Mouse (Mus musculus) adrenal gland (tissue): ENCODE results near the gene Ccr2.
"Not testable (repeated sequence)": the region's sequence is repeated elsewhere in the genome, so short reads cannot be mapped to it uniquely, and the experiment has no call there.

Experiments used
- intact Hi-C: fragments of 180-260 bp; cut with DNase I; formaldehyde crosslinking; loops from one replicate; pipeline ENCODE4 v1.15.1; 2025

Ccr2 gene

GRCm38 (mm10) chr9:124113777-124114176, 12.0 kb downstream of the Ccr2 start:
- intact Hi-C loops = no loop called here

- intact Hi-C loops = no loop called here
Measured at GRCm38 (mm10) chr9:124118489-124118888, 16.7 kb downstream of the Ccr2 start.

- intact Hi-C loops = no loop called here
Measured at GRCm38 (mm10) chr9:124121387-124122184, 19.8 kb downstream of the Ccr2 start, which contains the start of gene Ccr5. Gene Ccr5 (plus strand): TSS chr9:124121543.

GRCm38 (mm10) chr9:124125576-124125975, 23.8 kb downstream of the Ccr2 start:
- intact Hi-C loops = no loop called here

GRCm38 (mm10) chr9:124126373-124126772, 24.6 kb downstream of the Ccr2 start:
- intact Hi-C loops = no loop called here

- intact Hi-C loops = no loop called here
Measured at GRCm38 (mm10) chr9:124127412-124127811, 25.7 kb downstream of the Ccr2 start.

- intact Hi-C loops = no loop called here
Measured at GRCm38 (mm10) chr9:124128379-124128778, 26.6 kb downstream of the Ccr2 start.

- intact Hi-C loops = not testable (repeated sequence)
Measured at GRCm38 (mm10) chr9:124132899-124133298, 31.1 kb downstream of the Ccr2 start.

GRCm38 (mm10) chr9:124134919-124135318, 33.2 kb downstream of the Ccr2 start:
- intact Hi-C loops = not testable (repeated sequence)

GRCm38 (mm10) chr9:124137619-124138018, 35.9 kb downstream of the Ccr2 start:
- intact Hi-C loops = no loop called here

- intact Hi-C loops = no loop called here
Measured at GRCm38 (mm10) chr9:124138055-124138775, 36.5 kb downstream of the Ccr2 start.

- intact Hi-C loops = no loop called here
Measured at GRCm38 (mm10) chr9:124143678-124144077, 41.9 kb downstream of the Ccr2 start.

GRCm38 (mm10) chr9:124146307-124146706, 44.6 kb downstream of the Ccr2 start:
- intact Hi-C loops = no loop called here
